Mouse (Mus musculus) cerebellum, adult 2 months (tissue): ENCODE measurements around the gene Mllt3. TPM values are rescaled to one million over a fixed set of nuclear protein-coding genes. Genes with fewer than 3 reads are reported as not detected.

Experiments used
- DNase-seq, 2 experiments: peaks; one replicate each; pipeline ENCODE4 v3.0.0; 2021
- H3K27ac ChIP-seq: fragments of 200-500 bp; 2 replicates; pipeline ENCODE4 v1.5.1; 2012; ENCODE audit warnings: low read length, control low read depth, inconsistent platforms; ENCODE audit not compliant: insufficient read depth
- H3K27me3 ChIP-seq: fragments of 200-500 bp; 2 replicates; pipeline ENCODE4 v1.6.1; 2012; ENCODE audit warnings: inconsistent platforms, mild to moderate bottlenecking, low read length, moderate library complexity; ENCODE audit not compliant: control insufficient read depth, insufficient read depth
- H3K4me1 ChIP-seq: fragments of 200-500 bp; 2 replicates; pipeline ENCODE4 v1.6.1; 2011; ENCODE audit warnings: low read length; ENCODE audit not compliant: control insufficient read depth, insufficient read depth
- H3K4me3 ChIP-seq: fragments of 200-500 bp; replicated peaks from 2 replicates; pipeline ENCODE3; 2011; ENCODE audit warnings: mild to moderate bottlenecking, low read depth, low read length, control low read depth; ENCODE audit not compliant: insufficient read depth
- CTCF ChIP-seq: fragments of 200-500 bp; IDR thresholded peaks from 2 replicates; pipeline ENCODE4 v1.5.1; 2011; ENCODE audit warnings: low read depth, mild to moderate bottlenecking, control low read depth, low read length, moderate library complexity, borderline replicate concordance; ENCODE audit not compliant: insufficient read depth
- POLR2A ChIP-seq: fragments of 200-500 bp; IDR thresholded peaks from 2 replicates; pipeline ENCODE4 v1.6.1; 2011; ENCODE audit warnings: low read length, control low read depth, borderline replicate concordance; ENCODE audit not compliant: insufficient read depth
- WGBS: fragments of 180-500 bp; shearing (Covaris S2); methylation state at CpG from one replicate; pipeline ENCODE4 v1.1.7; 2018; 5-methylcytosine and 5-hydroxymethylcytosine counted together
- polyA plus RNA-seq: library from polyadenylated mRNA; depleted of rRNA; stranded (reverse); fragments of >200 nt; gene quantifications from 2 replicates; pipeline ENCODE4 v1.2.3, GENCODE M21; 2012

The Mllt3 gene
- polyA plus RNA-seq, 1 experiment: 25.8 TPM

- WGBS: 96% methylated on average over 5 of the region's 5 CpGs
- TF ChIP-seq CTCF: no peak
- TF ChIP-seq POLR2A: no peak
- Histone ChIP-seq H3K27ac (no peak overlapping the region), H3K4me1 (no peaks in the 10 kb centered on the region; the same call in 1 of the 2 replicates), H3K27me3 (no peaks in the 10 kb centered on the region), H3K4me3 (no peak overlapping the region)
- DNase-seq: no peak
Observed at GRCm38 (mm10) chr4:88010441-88010840, 22.7 kb downstream of the Mllt3 start.

- Histone ChIP-seq H3K4me1 (no peaks in the 10 kb centered on the region), H3K27me3 (no peaks in the 10 kb centered on the region)
- 96% methylated on average over 3 of the region's 3 CpGs for WGBS
Observed at GRCm38 (mm10) chr4:88005801-88006200, 27.4 kb downstream of the Mllt3 start.

GRCm38 (mm10) chr4:88003159-88003948 is 29.8 kb downstream of the Mllt3 start:
- Histone ChIP-seq H3K4me3 (no peak overlapping the region), H3K4me1 (peaks cover 3% of the 10 kb centered on the region; the same call in 1 of the 2 replicates), H3K27ac (no peak overlapping the region), H3K27me3 (no peaks in the 10 kb centered on the region)
- TF ChIP-seq CTCF (no peak), POLR2A (no peak)
- WGBS: 84% methylated on average over 9 of the region's 9 CpGs
- DNase-seq: no peak

More at GRCm38 (mm10) chr4:88005801-88006200, 27.4 kb downstream of the Mllt3 start:
- no peak for DNase-seq
- Histone ChIP-seq H3K4me3 (no peak overlapping the region), H3K27ac (no peak overlapping the region)
- TF ChIP-seq POLR2A: no peak
- TF ChIP-seq CTCF: no peak

GRCm38 (mm10) chr4:87991710-87992109 is 41.5 kb downstream of the Mllt3 start:
- no peak overlapping the region for H3K27ac ChIP-seq
- TF ChIP-seq CTCF (no peak), POLR2A (no peak)
- H3K4me1 ChIP-seq: peaks cover 6% of the 10 kb centered on the region; the same call in 1 of the 2 replicates
- no peak for DNase-seq
- 94% methylated on average over 5 of the region's 5 CpGs for WGBS
- H3K27me3 ChIP-seq: no peaks in the 10 kb centered on the region
- no peak overlapping the region for H3K4me3 ChIP-seq

GRCm38 (mm10) chr4:87990940-87991339 is 42.2 kb downstream of the Mllt3 start:
- DNase-seq: no peak
- TF ChIP-seq CTCF (no peak), POLR2A (no peak)
- 61% methylated on average over 5 of the region's 5 CpGs for WGBS
- H3K27me3 ChIP-seq: no peaks in the 10 kb centered on the region
- H3K27ac ChIP-seq: no peak overlapping the region
- peaks cover 6% of the 10 kb centered on the region; the same call in 1 of the 2 replicates for H3K4me1 ChIP-seq
- H3K4me3 ChIP-seq: no peak overlapping the region

- H3K27me3 ChIP-seq: no peaks in the 10 kb centered on the region
- no peak for DNase-seq
- TF ChIP-seq POLR2A (no peak), CTCF (no peak)
- H3K4me3 ChIP-seq: no peak overlapping the region
- WGBS: 43% methylated on average over 4 of the region's 4 CpGs
- H3K27ac ChIP-seq: no peak overlapping the region
- H3K4me1 ChIP-seq: peaks cover 6% of the 10 kb centered on the region
Observed at GRCm38 (mm10) chr4:87985281-87985680, 47.9 kb downstream of the Mllt3 start.

GRCm38 (mm10) chr4:87984589-87984988 is 48.6 kb downstream of the Mllt3 start:
- Histone ChIP-seq H3K27me3 (no peaks in the 10 kb centered on the region), H3K4me1 (peaks cover 6% of the 10 kb centered on the region), H3K4me3 (no peak overlapping the region), H3K27ac (no peak overlapping the region)
- TF ChIP-seq POLR2A (no peak), CTCF (no peak)
- WGBS: 72% methylated on average over 3 of the region's 3 CpGs
- DNase-seq: no peak

- Histone ChIP-seq H3K27me3 (no peaks in the 10 kb centered on the region), H3K4me3 (no peak overlapping the region), H3K4me1 (peaks cover 6% of the 10 kb centered on the region), H3K27ac (no peak overlapping the region)
- 83% methylated on average over 5 of the region's 5 CpGs for WGBS
- DNase-seq: no peak
- TF ChIP-seq POLR2A (no peak), CTCF (no peak)
Observed at GRCm38 (mm10) chr4:87984091-87984490, 49.1 kb downstream of the Mllt3 start.
